Mouse (Mus musculus): ENCODE data around the gene Lrrc43.
A peak's percentile ranks its signal among the peaks of the same experiment; 100 is the strongest.

The Lrrc43 gene

DNA sequence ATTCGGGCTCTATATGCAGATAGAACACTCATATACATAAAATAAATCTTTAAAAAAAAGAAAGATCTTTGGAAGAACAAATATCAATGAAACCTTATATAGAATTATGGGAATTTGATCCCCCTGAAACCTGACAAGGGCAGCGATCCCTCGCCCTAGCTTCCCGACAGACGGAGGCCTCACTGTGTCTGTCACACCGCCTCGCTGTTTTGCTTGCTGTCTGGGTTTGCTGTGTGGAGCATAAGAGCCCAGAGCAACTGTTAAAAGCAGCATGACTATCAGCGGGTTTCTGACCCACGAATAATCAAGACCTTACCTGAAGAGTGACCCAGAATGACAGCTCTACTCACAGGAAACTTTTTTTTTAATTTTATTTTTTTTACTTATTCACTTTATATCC is 31.6 kb downstream of the Lrrc43 start:
- no peak for DNase-seq (ENCODE audit: low read depth, low spot score)

DNA sequence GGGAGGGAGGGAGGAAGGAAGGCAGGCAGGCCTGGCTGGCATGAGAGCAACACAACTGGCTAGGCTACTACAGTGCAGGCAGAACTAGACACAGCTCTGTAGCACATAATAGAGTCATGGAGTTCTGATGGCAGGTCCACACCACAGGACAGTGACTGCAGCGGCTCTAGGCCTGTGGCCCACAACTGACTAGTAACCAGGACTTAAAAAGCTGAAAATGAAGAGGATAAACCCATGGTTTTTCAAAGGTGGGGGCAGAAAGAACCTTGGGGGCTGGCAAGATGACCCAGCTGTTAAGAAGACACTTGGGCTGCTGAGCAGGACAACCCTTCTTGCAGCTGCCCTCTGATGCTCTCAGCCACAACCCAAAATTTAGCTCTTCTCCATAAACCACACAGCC is 32.5 kb downstream of the Lrrc43 start:
- no peak for DNase-seq (ENCODE audit: low read depth, low spot score)

DNA sequence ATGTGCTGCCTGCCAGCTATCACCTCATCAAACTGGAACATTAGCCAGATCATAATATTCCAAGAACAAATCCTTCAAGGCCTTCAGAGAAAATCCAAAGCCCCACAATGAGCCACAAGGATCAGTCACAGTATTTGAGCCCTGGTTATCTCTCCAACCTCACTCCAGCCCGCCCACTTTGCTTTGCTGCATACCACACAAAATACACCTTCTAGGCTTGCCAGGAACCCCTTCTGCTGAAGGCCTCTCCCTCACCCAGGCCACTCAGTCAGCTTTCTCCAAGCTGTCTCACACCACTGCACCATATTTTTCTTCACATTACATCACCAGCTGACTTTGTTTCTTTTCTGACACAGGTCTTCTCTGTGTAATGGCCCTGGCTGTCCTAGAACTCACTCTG is 33.1 kb downstream of the Lrrc43 start:
- no peak for DNase-seq (ENCODE audit: low read depth, low spot score)

DNA sequence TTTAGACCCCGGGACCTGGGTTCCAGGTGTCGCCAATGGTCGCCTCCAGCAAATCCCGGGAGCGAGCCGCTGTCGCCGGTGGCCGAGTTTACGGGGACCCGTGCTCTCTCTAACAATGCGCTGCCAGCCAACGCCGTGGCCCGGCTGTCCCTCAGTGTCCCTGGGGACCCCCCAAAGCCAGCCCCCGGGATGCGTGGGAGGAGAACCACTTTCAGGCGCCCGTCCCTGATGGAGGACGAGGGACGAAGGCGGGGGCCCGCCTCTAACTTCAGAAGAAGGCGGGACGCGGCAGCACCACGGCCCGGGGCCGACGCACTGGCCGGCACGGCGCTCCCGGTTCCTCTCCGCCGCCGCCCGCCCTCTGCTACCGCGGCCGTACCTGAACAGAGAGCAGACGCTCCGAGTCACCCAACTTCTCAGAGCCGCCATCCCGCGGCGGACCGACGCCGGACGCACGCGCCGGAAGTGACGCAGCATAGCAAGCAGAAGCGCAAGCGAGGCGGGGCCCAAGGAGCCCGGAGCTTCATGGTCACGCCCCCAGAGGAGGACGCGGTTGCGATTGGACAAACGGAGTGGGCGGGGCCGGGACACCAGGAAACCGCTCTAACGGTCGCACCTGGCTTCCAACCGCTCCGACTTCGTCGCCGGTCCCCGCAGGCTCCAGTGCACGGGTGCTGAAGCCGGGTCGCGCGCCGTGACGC is 34.7 kb downstream of the Lrrc43 start, which contains the start of gene Diablo:
TSS of gene Diablo (minus strand) at position 485 of the 701 bp plus-strand sequence.
- peak; percentile 97 for DNase-seq (ENCODE audit: low read depth, low spot score)

DNA sequence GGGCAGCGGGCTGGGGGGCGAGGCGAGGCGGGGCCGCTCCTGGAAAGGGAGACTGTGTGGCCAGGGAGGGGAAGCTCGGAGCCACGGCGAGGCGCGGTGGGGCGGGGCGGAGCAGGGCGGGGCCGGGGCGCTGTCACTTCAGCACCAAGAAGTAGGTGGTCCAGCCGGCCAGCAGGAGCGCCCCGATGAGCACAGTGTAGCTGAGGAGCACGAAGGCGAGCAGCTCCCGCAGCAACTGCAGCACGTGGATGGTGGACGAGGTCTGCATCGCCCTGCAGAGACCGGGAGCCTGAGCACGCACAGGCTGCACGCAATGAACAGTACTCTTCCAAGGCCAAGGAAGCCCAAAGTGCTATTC is 35.3 kb downstream of the Lrrc43 start:
- DNase-seq (ENCODE audit: low read depth, low spot score) = no peak

DNA sequence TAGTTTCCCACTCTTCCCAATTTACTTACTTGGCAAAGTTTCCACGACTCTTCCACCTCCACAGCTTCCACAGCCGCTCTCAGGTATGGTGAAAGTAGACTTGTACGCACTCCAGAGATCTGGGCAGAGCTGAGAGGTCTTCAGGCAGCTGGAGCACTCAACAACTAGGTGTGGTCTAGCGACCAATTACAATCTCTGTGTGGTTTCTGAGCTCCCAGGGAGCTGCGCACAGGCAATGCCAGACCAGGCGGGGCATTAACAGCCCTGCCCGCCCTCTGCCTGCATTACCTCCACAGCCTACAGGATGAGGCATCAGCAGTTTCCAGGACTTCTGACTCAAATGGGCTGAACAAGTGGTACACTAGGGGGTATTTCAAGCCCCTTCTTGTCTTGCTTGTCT is 36.2 kb downstream of the Lrrc43 start, which contains the start of gene Gm49027:
TSS of gene Gm49027 (minus strand) at position 208 of the 400 bp plus-strand sequence.
- no peak for DNase-seq (ENCODE audit: low read depth, low spot score)

DNA sequence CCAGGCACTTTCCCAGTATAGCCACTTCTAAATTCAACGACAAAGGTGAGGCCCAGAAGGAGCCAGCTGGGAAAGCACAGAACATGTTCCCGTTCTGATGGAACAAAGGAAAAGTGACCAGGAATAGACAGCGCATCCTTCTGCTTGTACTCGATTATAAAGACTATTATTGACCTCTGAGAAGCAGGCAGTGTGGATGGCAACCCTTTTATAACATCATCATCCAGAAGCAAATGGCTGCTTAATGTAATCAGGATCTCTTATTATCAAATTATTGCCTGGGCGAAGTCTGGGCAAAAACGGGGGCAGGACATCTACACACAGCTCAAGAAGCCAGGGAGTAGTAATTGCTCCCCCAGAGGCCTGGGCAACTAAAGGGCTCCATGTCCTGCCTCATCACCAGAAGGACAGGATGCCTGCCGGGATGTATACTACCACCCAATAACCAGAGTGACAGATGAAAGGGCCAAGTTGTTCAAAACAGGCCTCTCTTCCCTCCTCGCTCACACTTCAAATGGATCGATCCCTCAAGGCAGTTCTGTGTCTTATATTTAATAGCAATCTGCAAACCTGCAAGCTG is 36.9 kb downstream of the Lrrc43 start:
- DNase-seq (ENCODE audit: low read depth, low spot score) = no peak

DNA sequence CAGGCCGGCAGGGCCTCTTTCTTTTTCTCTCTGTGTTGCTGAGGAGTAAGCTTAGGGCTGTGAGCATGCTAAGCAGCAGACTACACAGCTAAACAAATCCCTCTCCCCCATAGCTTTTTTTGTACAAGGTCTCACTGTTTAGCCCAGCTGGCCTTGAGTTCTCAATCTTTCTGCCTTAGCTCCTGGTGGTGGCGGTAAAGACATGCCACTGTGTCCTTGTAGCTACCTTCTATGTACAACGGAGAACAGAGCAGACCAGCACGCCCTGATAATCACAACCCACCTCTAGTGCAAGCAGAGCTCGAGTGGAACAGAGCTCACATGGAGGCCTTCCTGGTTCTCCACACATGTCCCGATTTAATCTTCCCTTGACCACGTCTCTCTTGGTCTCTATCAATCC is 39.5 kb downstream of the Lrrc43 start:
- DNase-seq (ENCODE audit: low read depth, low spot score) = no peak

DNA sequence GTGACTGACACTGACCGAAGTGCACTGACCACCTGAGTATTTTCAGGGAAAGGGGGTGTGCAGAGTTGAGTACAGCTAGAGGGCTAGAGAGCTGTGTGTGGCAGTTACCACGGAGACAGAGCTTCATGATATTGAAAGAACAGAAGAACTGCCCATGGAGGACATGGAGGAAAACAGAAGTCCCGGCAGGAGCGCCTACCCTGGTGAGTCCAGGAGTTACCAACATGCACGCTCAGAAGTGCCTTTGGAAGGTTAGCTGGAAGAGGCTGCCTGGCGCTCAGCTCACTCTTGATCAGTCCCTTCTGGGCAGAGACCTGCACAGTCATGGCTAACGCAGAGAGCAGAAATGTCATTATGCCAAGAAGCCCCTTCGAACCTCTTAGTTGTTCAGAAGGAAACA is 41.0 kb downstream of the Lrrc43 start:
- no peak for DNase-seq (ENCODE audit: low read depth, low spot score)

DNA sequence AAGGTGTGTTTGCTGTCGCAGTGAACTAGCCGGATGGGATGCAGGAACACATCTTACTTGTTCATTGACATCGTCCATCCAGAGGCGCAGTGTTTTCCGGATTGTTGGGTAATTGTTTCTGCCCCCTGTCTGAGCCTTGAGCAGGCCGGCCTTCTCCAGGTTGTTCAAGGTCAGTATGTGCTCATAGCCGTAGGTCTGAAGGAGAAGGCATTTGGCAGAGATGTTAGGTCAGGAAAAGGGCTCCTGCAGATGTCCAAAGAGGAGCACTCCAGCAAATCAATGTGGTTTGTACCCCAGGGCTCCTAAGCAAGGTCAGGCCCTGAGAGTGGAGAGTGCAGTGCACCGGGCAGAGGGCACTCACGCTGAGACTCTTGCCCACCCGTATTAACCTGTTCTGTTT is 44.7 kb downstream of the Lrrc43 start:
- DNase-seq (ENCODE audit: low read depth, low spot score) = no peak

DNA sequence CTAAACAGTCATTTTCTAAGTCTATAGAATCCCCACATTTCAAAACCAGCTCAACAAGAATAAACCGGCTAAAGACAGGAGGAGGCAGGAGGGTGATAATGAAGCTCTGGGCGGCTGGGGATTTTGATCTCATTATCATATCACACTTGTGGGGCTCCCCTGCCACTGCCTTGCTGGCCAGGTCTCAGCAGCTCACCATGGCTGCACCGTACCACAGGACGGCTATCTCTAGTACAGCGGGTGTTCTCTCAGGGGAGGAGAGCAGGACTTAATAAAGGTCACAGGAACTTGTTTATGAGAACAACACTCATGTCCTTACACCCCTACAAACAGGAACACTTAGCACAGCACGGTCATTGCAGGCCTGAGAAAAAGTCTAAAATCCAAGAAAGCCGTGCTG is 66.6 kb downstream of the Lrrc43 start:
- DNase-seq (ENCODE audit: low read depth, low spot score) = no peak

DNA sequence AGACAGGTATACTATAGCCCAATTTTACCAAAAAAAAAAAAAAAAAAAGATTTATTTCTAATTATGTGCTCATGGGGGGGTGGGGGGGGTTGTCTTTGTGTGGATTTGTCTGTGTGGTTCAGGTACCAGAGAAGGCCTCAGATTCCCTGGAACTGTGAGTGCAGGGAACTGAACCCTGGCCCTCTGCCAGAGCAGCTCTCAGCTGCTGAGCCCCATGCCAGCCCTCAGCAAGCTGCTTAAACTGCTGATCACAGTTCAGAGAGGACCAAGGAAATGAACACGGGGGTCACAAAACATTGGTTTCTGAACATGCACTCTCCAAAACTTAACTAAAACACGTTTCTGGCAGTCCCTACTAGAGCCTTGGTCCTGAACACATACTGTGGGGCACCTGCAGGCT is 67.3 kb downstream of the Lrrc43 start:
- DNase-seq (ENCODE audit: low read depth, low spot score) = no peak

All from retina, postnatal 7 days (tissue).